Mouse (Mus musculus): Measurements from ENCODE around the gene Ngly1. TPM values are rescaled to one million over a fixed set of nuclear protein-coding genes. Genes with fewer than 3 reads are reported as not detected.

Ngly1 gene
- total and polyA plus RNA-seq, 2 experiments from 2014 or later = 27.0 to 34.3 TPM

- Histone ChIP-seq H3K9ac (replicated peaks; ENCODE audit: low read depth, low read length) (no peak overlapping the region), H3K9me3 (replicated peaks; ENCODE audit: control insufficient read depth, low read length) (no peaks in the 10 kb centered on the region), H3K4me1 (ENCODE audit: control insufficient read depth, insufficient read depth) (no peaks in the 10 kb centered on the region), H3K27ac (ENCODE audit: low read depth) (no peak overlapping the region), H3K27me3 (ENCODE audit: control insufficient read depth, insufficient read depth, low read length) (no peaks in the 10 kb centered on the region), H3K4me3 (ENCODE audit: low read depth, low read length) (no peak overlapping the region), H3K36me3 (replicated peaks; ENCODE audit: control insufficient read depth, insufficient read depth, low read length) (peaks cover 45% of the 10 kb centered on the region), H3K4me2 (ENCODE audit: low read depth, low read length) (no peak overlapping the region)
- no peak for TF ChIP-seq CTCF (IDR thresholded peaks at IDR 0.05; ENCODE audit: low read depth)
- no peak for TF ChIP-seq EP300 (IDR thresholded peaks at IDR 0.05; ENCODE audit: low read depth)
- ATAC-seq (ENCODE audit: insufficient read depth, low read depth) = no peak
- WGBS = 48% methylated on average over 1 of the region's 1 CpGs
- no peak for DNase-seq (ENCODE audit: low spot score)
Measured at GRCm38 (mm10) chr14:16292371-16292770, 43.3 kb downstream of the Ngly1 start.

- TF ChIP-seq CTCF (IDR thresholded peaks at IDR 0.05; ENCODE audit: low read depth) (no peak), EP300 (IDR thresholded peaks at IDR 0.05; ENCODE audit: low read depth) (no peak)
- no peaks in the 10 kb centered on the region for H3K4me1 ChIP-seq (ENCODE audit: control insufficient read depth, insufficient read depth)
- no peak overlapping the region for H3K27ac ChIP-seq (ENCODE audit: low read depth)
- no peaks in the 10 kb centered on the region for H3K9me3 ChIP-seq (replicated peaks; ENCODE audit: control insufficient read depth, low read length)
- peaks cover 49% of the 10 kb centered on the region for H3K36me3 ChIP-seq (replicated peaks; ENCODE audit: control insufficient read depth, insufficient read depth, low read length)
- no peak overlapping the region for H3K4me2 ChIP-seq (ENCODE audit: low read depth, low read length)
- DNase-seq (ENCODE audit: low spot score) (no peak), ATAC-seq (ENCODE audit: insufficient read depth, low read depth) (no peak)
- H3K27me3 ChIP-seq (ENCODE audit: control insufficient read depth, insufficient read depth, low read length) = no peaks in the 10 kb centered on the region
- no peak overlapping the region for H3K4me3 ChIP-seq (ENCODE audit: low read depth, low read length)
- no peak overlapping the region for H3K9ac ChIP-seq (replicated peaks; ENCODE audit: low read depth, low read length)
Measured at GRCm38 (mm10) chr14:16293015-16293414, 43.9 kb downstream of the Ngly1 start.

GRCm38 (mm10) chr14:16293921-16294320, 44.8 kb downstream of the Ngly1 start:
- DNase-seq (ENCODE audit: low spot score) (no peak), ATAC-seq (ENCODE audit: insufficient read depth, low read depth) (no peak)
- H3K9ac ChIP-seq (replicated peaks; ENCODE audit: low read depth, low read length) = no peak overlapping the region
- H3K9me3 ChIP-seq (replicated peaks; ENCODE audit: control insufficient read depth, low read length) = no peaks in the 10 kb centered on the region
- no peaks in the 10 kb centered on the region for H3K27me3 ChIP-seq (ENCODE audit: control insufficient read depth, insufficient read depth, low read length)
- H3K4me2 ChIP-seq (ENCODE audit: low read depth, low read length) = no peak overlapping the region
- peaks cover 49% of the 10 kb centered on the region for H3K36me3 ChIP-seq (replicated peaks; ENCODE audit: control insufficient read depth, insufficient read depth, low read length)
- H3K27ac ChIP-seq (ENCODE audit: low read depth) = no peak overlapping the region
- no peaks in the 10 kb centered on the region for H3K4me1 ChIP-seq (ENCODE audit: control insufficient read depth, insufficient read depth)
- H3K4me3 ChIP-seq (ENCODE audit: low read depth, low read length) = no peak overlapping the region
- no peak for TF ChIP-seq EP300 (IDR thresholded peaks at IDR 0.05; ENCODE audit: low read depth)
- TF ChIP-seq CTCF (IDR thresholded peaks at IDR 0.05; ENCODE audit: low read depth) = no peak
- 92% methylated on average over 1 of the region's 1 CpGs for WGBS

GRCm38 (mm10) chr14:16296816-16297468, 47.9 kb downstream of the Ngly1 start:
- no peak for DNase-seq (ENCODE audit: low spot score)

GRCm38 (mm10) chr14:16301735-16302134, 52.7 kb downstream of the Ngly1 start:
- no peaks in the 10 kb centered on the region for H3K9me3 ChIP-seq (replicated peaks; ENCODE audit: control insufficient read depth, low read length)
- H3K4me3 ChIP-seq (ENCODE audit: low read depth, low read length) = no peak overlapping the region
- no peak overlapping the region for H3K9ac ChIP-seq (replicated peaks; ENCODE audit: low read depth, low read length)
- no peaks in the 10 kb centered on the region for H3K4me1 ChIP-seq (ENCODE audit: control insufficient read depth, insufficient read depth)
- H3K4me2 ChIP-seq (ENCODE audit: low read depth, low read length) = no peak overlapping the region
- no peak overlapping the region for H3K27ac ChIP-seq (ENCODE audit: low read depth)
- H3K36me3 ChIP-seq (replicated peaks; ENCODE audit: control insufficient read depth, insufficient read depth, low read length) = peaks cover 31% of the 10 kb centered on the region
- ATAC-seq (ENCODE audit: insufficient read depth, low read depth) = no peak
- TF ChIP-seq EP300 (IDR thresholded peaks at IDR 0.05; ENCODE audit: low read depth) = no peak
- no peak for TF ChIP-seq CTCF (IDR thresholded peaks at IDR 0.05; ENCODE audit: low read depth)
- no peaks in the 10 kb centered on the region for H3K27me3 ChIP-seq (ENCODE audit: control insufficient read depth, insufficient read depth, low read length)
- 95% methylated on average over 5 of the region's 5 CpGs for WGBS
- no peak for DNase-seq (ENCODE audit: low spot score)

More at GRCm38 (mm10) chr14:16296816-16297468, 47.9 kb downstream of the Ngly1 start:
- no peak overlapping the region for H3K4me2 ChIP-seq (ENCODE audit: low read depth, low read length)
- no peak overlapping the region for H3K4me3 ChIP-seq (ENCODE audit: low read depth, low read length)
- H3K27ac ChIP-seq (ENCODE audit: low read depth) = no peak overlapping the region
- TF ChIP-seq EP300 (IDR thresholded peaks at IDR 0.05; ENCODE audit: low read depth) (no peak), CTCF (IDR thresholded peaks at IDR 0.05; ENCODE audit: low read depth) (no peak)
- H3K27me3 ChIP-seq (ENCODE audit: control insufficient read depth, insufficient read depth, low read length) = no peaks in the 10 kb centered on the region
- H3K36me3 ChIP-seq (replicated peaks; ENCODE audit: control insufficient read depth, insufficient read depth, low read length) = peaks cover 47% of the 10 kb centered on the region
- no peaks in the 10 kb centered on the region for H3K4me1 ChIP-seq (ENCODE audit: control insufficient read depth, insufficient read depth)
- ATAC-seq (ENCODE audit: insufficient read depth, low read depth) = no peak
- 72% methylated on average over 2 of the region's 2 CpGs for WGBS
- H3K9ac ChIP-seq (replicated peaks; ENCODE audit: low read depth, low read length) = no peak overlapping the region
- H3K9me3 ChIP-seq (replicated peaks; ENCODE audit: control insufficient read depth, low read length) = no peaks in the 10 kb centered on the region

DNA sequence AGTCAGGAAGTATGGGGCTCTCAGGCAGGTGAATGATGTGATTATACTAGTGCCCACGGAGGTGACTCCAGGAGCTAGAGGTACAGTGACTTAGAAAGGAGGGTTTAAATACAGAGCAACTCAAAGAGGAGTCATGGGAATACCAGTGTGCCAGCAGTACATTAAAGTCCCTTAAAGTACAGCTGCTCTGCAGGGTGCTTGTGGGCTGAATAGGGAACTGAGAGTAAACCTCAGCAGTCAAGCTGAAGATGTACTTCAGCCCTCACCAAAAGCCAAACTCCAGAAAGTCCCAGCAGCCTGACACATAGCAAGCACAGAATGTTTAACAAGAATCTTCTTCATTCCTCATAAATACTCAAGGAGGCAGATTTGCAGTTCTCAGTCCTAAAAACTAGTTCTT, 53.6 kb downstream of the Ngly1 start:
- H3K27ac ChIP-seq (ENCODE audit: low read depth) = no peak overlapping the region
- H3K4me3 ChIP-seq (ENCODE audit: low read depth, low read length) = no peak overlapping the region
- no peaks in the 10 kb centered on the region for H3K27me3 ChIP-seq (ENCODE audit: control insufficient read depth, insufficient read depth, low read length)
- peaks cover 27% of the 10 kb centered on the region for H3K36me3 ChIP-seq (replicated peaks; ENCODE audit: control insufficient read depth, insufficient read depth, low read length)
- H3K9ac ChIP-seq (replicated peaks; ENCODE audit: low read depth, low read length) = no peak overlapping the region
- WGBS = 45% methylated on average over 1 of the region's 1 CpGs
- no peak for TF ChIP-seq EP300 (IDR thresholded peaks at IDR 0.05; ENCODE audit: low read depth)
- no peak for TF ChIP-seq CTCF (IDR thresholded peaks at IDR 0.05; ENCODE audit: low read depth)
- H3K4me2 ChIP-seq (ENCODE audit: low read depth, low read length) = no peak overlapping the region
- H3K9me3 ChIP-seq (replicated peaks; ENCODE audit: control insufficient read depth, low read length) = no peaks in the 10 kb centered on the region
- ATAC-seq (ENCODE audit: insufficient read depth, low read depth) (no peak), DNase-seq (ENCODE audit: low spot score) (no peak)
- H3K4me1 ChIP-seq (ENCODE audit: control insufficient read depth, insufficient read depth) = no peaks in the 10 kb centered on the region

All from heart, postnatal 0 days (tissue).